Mouse (Mus musculus): ENCODE results near the gene Gcnt1.

DNA sequence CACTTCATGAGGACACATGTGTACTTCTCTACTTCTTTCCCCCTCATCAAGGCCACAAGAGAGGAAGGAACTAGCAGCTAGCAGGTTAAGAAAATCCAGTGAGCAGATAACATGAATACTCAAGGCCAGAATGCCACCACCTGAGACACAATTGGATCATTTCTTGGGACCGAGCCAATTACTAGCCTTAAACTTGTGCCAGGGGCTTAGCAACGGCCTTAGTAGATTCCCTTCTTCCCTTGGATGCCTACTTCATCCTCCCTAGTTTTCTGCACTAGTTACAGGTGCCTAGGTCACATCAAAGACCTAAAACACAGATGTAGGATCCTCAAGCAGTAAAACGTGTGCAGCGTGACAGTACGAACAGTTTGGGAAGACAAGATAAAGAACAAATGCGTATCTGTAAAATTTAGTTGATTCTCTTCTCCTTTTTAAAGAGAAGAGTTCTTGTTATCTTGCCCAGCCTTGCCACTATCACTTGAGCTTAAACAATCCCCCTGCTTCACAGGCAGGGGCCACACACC, 44.7 kb downstream of the Gcnt1 start:
- no peak for TF ChIP-seq POLR2A (IDR thresholded peaks at IDR 0.05; ENCODE audit: control insufficient read depth in 1 of 2, insufficient read depth in 1 of 2, low read depth in 1 of 2, low read length in 2 of 2, poor library complexity in 1 of 2)
- no peak for TF ChIP-seq CTCF (IDR thresholded peaks at IDR 0.05 in 2 of 3, conservative IDR thresholded peaks at IDR 0.05 in 1 of 3; ENCODE audit: control insufficient read depth in 1 of 3, insufficient read depth in 1 of 3, low read depth in 2 of 3, low read length in 3 of 3, poor library complexity in 1 of 3, severe bottlenecking in 1 of 3)
- 0 out of 2 replicates have a peak, but pooled peaks have one; percentile 5 for TF ChIP-seq ZNF384 (IDR thresholded peaks at IDR 0.05; ENCODE audit: low read depth, low read length)
- TF ChIP-seq POLR2AphosphoS5 (IDR thresholded peaks at IDR 0.05; ENCODE audit: borderline replicate concordance, low read depth, low read length), result no peak
- no peak for TF ChIP-seq RAD21 (IDR thresholded peaks at IDR 0.05; ENCODE audit: low read depth, low read length)
- TF ChIP-seq NRF1 (IDR thresholded peaks at IDR 0.05; ENCODE audit: insufficient read depth, low read depth, low read length, poor library complexity, severe bottlenecking), result no peak
- peak; percentile 46; the same call in 1 of the 2 replicates for TF ChIP-seq USF1 (IDR thresholded peaks at IDR 0.05; ENCODE audit: low read depth, low read length)
- no peak for TF ChIP-seq MAZ (IDR thresholded peaks at IDR 0.05; ENCODE audit: low read depth, low read length)
- TF ChIP-seq MXI1 (IDR thresholded peaks at IDR 0.05; ENCODE audit: low read depth, low read length), result peak; percentile 65
- no peak for TF ChIP-seq POLR2AphosphoS2 (IDR thresholded peaks at IDR 0.05; ENCODE audit: low read length)
